Mouse (Mus musculus): ENCODE measurements around the gene Phyhipl. TPM values are rescaled to one million over a fixed set of nuclear protein-coding genes. Genes with fewer than 3 reads are reported as not detected.

Phyhipl gene
- polyA plus RNA-seq, 1 experiment from 2014 or later = 1.9 TPM

DNA sequence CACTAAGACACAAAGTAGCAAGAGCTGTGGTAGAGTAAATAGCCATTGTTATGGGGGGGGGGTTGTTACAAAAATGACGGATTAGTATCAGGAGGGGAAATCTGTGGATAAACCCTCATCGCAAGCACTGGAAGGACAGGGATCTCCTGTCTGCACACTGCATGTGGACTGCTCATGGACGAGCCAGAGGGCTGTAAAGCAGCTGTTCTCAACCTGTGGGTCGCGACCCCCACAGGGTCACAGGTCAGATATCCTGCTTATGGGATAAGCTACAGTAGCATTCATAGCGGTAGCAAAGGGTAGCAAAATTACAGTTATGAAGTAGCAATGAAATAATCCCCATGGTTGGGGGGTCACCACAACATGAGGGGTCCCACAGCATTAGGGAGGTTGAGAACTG, 39.4 kb downstream of the Phyhipl start:
- Histone ChIP-seq H3K4me2 (no peak overlapping the region), H3K27me3 (no peaks in the 10 kb centered on the region), H3K4me1 (no peaks in the 10 kb centered on the region), H3K9ac (no peak overlapping the region), H3K27ac (no peak overlapping the region), H3K9me3 (no peaks in the 10 kb centered on the region), H3K4me3 (no peak overlapping the region), H3K36me3 (no peaks in the 10 kb centered on the region)
- no peak for ATAC-seq (ENCODE audit: insufficient number of reproducible peaks, low FRiP score, low TSS enrichment, low read depth)
- 78% methylated on average over 6 of the region's 6 CpGs for WGBS

DNA sequence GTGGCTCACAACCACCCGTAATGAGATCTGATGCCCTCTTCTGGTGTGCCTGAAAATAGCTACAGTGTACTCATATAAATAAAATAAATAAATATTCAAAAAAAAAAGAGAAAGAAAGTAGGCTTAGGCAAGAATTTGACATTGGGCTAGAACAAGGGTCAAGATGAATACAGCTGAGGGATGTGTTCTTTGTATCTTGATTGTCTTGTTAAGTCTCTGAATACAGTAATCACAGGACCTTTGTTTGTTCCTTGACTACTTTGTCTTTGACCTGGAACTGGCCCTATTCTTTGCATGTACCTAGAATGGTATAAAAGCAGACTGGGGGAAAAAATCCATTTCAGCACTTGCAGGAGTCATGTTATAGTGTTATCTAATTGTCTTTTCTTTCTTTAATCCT, 44.1 kb downstream of the Phyhipl start:
- Histone ChIP-seq H3K4me1 (no peaks in the 10 kb centered on the region), H3K4me2 (no peak overlapping the region), H3K4me3 (no peak overlapping the region), H3K9ac (no peak overlapping the region), H3K36me3 (no peaks in the 10 kb centered on the region), H3K9me3 (no peaks in the 10 kb centered on the region), H3K27me3 (no peaks in the 10 kb centered on the region), H3K27ac (no peak overlapping the region)
- WGBS = 71% methylated on average over 1 of the region's 1 CpGs
- ATAC-seq (ENCODE audit: insufficient number of reproducible peaks, low FRiP score, low TSS enrichment, low read depth) = no peak

DNA sequence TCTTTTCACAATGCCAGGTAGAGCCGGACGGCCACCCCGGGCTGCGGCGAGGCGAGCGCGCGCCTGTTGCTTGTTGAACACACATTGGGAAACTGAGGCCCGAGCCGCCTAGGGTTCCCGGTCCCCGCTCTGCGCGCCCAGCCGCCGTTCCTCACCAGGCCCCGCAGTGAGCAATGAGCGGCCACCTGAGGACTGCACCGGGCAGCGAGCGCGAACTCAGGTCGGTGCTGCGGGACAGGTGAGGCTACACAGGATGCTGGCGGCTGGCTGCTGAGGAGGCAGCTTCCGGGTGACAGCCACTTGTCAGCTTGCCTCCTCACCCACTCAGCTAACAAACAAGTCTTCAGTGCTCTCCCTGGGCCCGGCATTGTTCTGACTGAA, 55.9 kb downstream of the Phyhipl start:
- no peak overlapping the region for H3K9ac ChIP-seq
- H3K4me3 ChIP-seq = peak overlapping the region; percentile 64
- H3K4me2 ChIP-seq = peak overlapping the region; percentile 99
- no peak for ATAC-seq (ENCODE audit: insufficient number of reproducible peaks, low FRiP score, low TSS enrichment, low read depth)
- under 1% methylated on average over 28 of the region's 28 CpGs for WGBS
- H3K9me3 ChIP-seq = no peaks in the 10 kb centered on the region
- peaks cover 19% of the 10 kb centered on the region for H3K4me1 ChIP-seq
- no peaks in the 10 kb centered on the region for H3K36me3 ChIP-seq
- H3K27ac ChIP-seq = no peak overlapping the region
- peaks cover 40% of the 10 kb centered on the region for H3K27me3 ChIP-seq

DNA sequence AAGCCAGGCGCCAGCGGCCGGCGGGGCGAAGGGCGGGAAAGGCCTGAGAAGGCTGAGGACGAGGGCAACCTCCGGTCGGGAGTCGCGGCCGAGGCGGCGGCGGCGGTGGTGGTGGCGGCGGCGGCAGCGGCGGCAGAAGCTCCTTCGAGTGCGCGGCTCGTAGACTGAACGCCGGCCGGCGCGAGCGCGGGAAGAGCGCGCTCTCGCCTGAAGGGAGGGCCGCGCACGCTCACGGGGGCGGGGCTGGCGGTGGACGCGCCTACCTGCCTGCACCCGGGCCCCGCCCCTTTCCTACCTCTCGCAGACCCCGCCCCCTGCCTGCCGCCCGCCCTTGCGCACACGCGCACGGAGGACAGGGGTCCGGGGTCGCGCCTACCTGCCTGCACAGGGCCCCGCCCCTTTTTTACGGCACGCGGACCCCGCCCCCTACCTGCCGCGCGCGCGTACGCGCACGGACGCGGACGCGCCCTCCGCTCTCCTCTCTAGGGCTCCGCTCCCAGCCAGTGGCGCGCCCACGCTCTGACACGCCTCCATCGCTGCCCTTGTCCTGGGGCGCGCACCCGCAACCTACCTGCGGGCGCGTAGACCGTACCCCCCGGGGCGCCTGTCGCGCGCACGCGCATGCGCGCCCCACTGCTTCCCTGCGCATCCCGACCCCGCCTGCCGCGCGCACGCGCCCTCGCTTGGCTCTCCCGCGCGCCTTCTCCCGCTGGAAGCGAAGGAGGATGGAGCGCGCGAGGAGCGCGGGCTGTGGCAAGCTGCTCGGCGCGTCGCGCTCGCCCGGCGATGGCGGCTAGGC, 56.4 kb downstream of the Phyhipl start:
- peak; percentile 65 for ATAC-seq (ENCODE audit: insufficient number of reproducible peaks, low FRiP score, low TSS enrichment, low read depth)

DNA sequence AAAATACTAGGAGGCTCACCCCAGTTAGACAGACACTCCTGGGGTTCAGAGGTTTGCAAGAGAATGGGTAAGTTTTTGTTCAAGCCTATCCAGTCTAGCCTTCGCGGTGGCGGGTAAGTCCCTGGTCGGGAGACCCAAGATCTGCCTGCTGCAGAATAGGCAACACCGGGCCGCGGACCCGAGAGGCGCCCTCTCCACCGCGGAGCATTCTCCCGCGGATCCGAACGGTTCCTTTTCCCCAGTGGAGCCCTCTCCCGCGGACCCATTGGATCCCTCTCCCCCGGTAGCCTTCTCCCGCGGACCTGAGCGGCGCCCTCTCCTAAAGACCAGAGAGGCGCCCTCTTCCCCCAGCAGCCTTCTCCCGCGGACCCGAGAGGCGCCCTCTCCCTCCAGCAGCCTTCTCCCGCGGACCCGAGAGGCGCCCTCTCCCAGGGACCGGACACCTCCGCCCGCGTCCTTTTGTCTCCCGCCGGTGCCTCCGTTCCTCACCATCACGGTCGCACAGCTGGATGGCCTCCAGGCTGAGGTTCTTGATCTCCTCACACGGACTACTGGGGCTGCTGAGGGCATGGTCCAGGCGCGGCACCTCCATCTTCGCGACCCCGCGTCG, 57.1 kb downstream of the Phyhipl start:
- under 1% methylated on average over 48 of the region's 48 CpGs for WGBS
- Histone ChIP-seq H3K4me3 (peak overlapping the region; percentile 64), H3K36me3 (no peaks in the 10 kb centered on the region), H3K27ac (no peak overlapping the region), H3K9ac (no peak overlapping the region), H3K4me2 (peak overlapping the region; percentile 99), H3K27me3 (peaks cover 40% of the 10 kb centered on the region), H3K4me1 (peaks cover 19% of the 10 kb centered on the region), H3K9me3 (no peaks in the 10 kb centered on the region)
- ATAC-seq (ENCODE audit: insufficient number of reproducible peaks, low FRiP score, low TSS enrichment, low read depth) = 0 out of 2 replicates have a peak, but pooled peaks have one; percentile 4

More for the DNA sequence above, 56.4 kb downstream of the Phyhipl start:
- H3K4me1 ChIP-seq = peaks cover 19% of the 10 kb centered on the region
- H3K9me3 ChIP-seq = no peaks in the 10 kb centered on the region
- no peaks in the 10 kb centered on the region for H3K36me3 ChIP-seq
- under 1% methylated on average over 91 of the region's 124 CpGs for WGBS
- peak overlapping the region; percentile 64 for H3K4me3 ChIP-seq
- no peak overlapping the region for H3K27ac ChIP-seq
- no peak overlapping the region for H3K9ac ChIP-seq
- peak overlapping the region; percentile 99 for H3K4me2 ChIP-seq
- H3K27me3 ChIP-seq = peaks cover 40% of the 10 kb centered on the region

DNA sequence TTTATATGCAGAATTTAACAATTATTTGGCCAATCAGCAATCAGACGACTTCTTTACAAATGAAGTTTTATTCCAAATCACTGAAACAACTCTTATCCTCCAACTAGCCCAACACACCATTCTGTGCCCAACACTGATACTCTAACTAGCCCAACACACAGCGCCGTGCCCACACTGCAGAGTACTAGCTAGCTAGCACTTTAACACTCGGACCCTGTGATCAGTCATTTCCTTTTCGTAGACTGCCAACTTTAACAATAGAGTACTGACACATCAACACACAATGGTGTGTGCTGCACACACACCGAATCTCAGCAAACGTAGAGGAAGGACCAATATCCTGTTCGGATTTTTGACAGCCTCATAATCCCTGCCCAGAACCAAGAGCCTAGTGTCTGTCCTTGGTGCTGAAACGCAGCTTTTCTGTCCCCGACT, 57.7 kb downstream of the Phyhipl start:
- no peak overlapping the region for H3K9ac ChIP-seq

DNA sequence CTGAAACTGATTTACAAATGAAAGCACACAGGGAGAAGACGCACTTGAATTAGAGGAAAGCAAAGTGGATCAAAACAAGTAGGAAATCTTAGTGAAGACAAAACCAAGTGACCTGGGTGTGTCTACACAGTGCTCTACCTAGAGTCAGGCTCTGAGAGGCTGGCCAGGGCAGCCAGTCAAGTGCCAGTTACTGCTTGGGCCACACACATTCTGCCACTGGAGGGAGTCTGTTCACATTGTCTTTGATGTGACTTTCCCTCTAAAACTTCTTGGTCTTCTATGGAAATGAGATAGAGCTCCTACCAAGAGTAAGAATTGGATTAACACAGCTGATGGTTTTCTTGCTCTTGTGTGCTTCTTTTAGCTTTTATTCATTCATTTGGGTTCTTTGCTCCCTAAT, 61.8 kb downstream of the Phyhipl start:
- Histone ChIP-seq H3K4me3 (no peak overlapping the region), H3K4me1 (peaks cover 7% of the 10 kb centered on the region), H3K27me3 (peaks cover 10% of the 10 kb centered on the region), H3K9ac (no peak overlapping the region), H3K36me3 (no peaks in the 10 kb centered on the region), H3K9me3 (no peaks in the 10 kb centered on the region), H3K4me2 (no peak overlapping the region), H3K27ac (no peak overlapping the region)
- 47% methylated on average over 1 of the region's 1 CpGs for WGBS
- ATAC-seq (ENCODE audit: insufficient number of reproducible peaks, low FRiP score, low TSS enrichment, low read depth) = no peak

More for the DNA sequence above, 57.7 kb downstream of the Phyhipl start:
- Histone ChIP-seq H3K27ac (no peak overlapping the region), H3K4me1 (peaks cover 19% of the 10 kb centered on the region), H3K27me3 (peaks cover 40% of the 10 kb centered on the region), H3K4me3 (peak overlapping the region; percentile 64), H3K36me3 (no peaks in the 10 kb centered on the region), H3K9me3 (no peaks in the 10 kb centered on the region), H3K4me2 (peak overlapping the region; percentile 99)
- no peak for ATAC-seq (ENCODE audit: insufficient number of reproducible peaks, low FRiP score, low TSS enrichment, low read depth)
- WGBS = 23% methylated on average over 10 of the region's 10 CpGs

DNA sequence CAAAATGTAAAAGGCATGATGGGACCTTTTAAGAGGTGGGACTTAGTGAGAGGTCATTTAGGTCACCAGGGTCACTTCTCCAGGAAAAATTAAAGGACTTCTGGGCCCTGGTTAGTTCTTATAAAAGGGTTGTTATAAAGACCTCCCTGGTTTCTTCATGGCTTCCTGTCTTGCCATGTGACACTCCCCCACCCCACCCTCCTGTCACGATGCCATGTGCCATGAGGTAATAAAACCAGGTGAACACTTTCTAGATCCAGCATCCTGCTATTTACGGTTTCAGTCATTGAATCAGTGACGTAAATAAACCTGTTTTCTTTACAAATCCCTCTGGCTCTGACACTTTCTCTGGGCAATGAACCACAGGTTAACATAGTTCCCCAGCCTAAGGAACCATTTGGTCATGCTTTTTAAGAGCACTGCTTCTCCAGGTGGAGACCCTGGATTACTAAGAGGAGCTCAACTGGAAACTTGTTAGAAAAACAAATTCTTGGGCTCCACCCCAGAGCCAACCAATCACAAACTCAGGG, 68.8 kb downstream of the Phyhipl start:
- Histone ChIP-seq H3K4me1 (no peaks in the 10 kb centered on the region), H3K27me3 (no peaks in the 10 kb centered on the region), H3K4me3 (no peak overlapping the region), H3K4me2 (no peak overlapping the region), H3K36me3 (no peaks in the 10 kb centered on the region), H3K9me3 (no peaks in the 10 kb centered on the region), H3K27ac (no peak overlapping the region), H3K9ac (no peak overlapping the region)
- WGBS = 39% methylated on average over 3 of the region's 3 CpGs
- ATAC-seq (ENCODE audit: insufficient number of reproducible peaks, low FRiP score, low TSS enrichment, low read depth) = no peak

DNA sequence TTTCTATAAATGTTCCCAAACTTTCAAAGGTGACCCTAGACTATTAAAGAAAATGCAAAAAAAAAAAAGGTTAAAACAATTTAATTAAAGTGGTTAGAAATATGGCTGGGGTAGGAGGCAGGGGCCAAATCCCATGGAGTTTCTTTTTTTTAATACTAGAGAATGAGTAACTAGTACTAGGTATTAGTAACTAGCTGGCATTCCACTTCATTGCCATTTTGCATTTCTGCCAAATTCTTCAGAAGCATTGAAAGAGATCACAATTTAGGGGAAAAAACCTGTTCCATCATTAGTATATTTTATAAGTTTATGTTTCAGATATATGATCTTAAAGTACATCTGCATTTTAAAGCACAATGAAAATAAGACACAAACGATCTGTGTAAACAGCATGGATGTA, 71.6 kb downstream of the Phyhipl start:
- H3K27ac ChIP-seq = no peak overlapping the region
- H3K4me3 ChIP-seq = no peak overlapping the region
- H3K9me3 ChIP-seq = no peaks in the 10 kb centered on the region
- H3K9ac ChIP-seq = no peak overlapping the region
- H3K4me1 ChIP-seq = no peaks in the 10 kb centered on the region
- H3K36me3 ChIP-seq = no peaks in the 10 kb centered on the region
- ATAC-seq (ENCODE audit: insufficient number of reproducible peaks, low FRiP score, low TSS enrichment, low read depth) = no peak
- no peaks in the 10 kb centered on the region for H3K27me3 ChIP-seq
- WGBS = 73% methylated on average over 1 of the region's 1 CpGs
- no peak overlapping the region for H3K4me2 ChIP-seq

DNA sequence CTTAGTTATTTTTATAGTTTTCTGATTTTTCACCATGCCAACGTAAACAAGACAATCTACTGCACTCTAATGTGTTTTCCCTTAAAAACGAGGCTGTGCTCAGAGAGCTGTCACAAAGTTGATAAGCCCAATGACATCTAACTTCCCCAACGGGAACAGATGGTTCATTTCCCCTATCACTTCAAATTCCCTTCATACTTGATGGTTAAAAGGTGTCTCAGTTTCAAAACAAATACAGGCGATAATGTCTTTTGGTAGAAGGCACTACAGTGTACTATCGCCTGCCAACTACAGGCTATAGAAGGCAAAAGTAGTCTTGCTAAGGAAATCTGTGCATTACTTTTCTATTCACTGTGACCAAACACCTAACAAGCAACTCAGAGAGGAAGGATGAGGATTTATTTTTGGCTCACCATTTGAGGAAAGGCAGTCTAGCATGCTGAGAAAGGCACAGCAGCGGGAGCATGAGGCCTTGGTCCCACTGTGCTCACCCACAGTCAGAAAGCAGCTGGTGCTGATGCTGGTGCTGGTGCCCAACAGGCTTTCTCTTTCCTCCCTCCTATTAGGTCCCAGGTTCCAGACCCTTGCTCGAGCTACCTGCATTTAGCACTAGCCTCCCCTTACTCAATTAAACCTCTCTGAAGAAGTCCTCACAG, 74.1 kb downstream of the Phyhipl start:
- no peaks in the 10 kb centered on the region for H3K9me3 ChIP-seq

DNA sequence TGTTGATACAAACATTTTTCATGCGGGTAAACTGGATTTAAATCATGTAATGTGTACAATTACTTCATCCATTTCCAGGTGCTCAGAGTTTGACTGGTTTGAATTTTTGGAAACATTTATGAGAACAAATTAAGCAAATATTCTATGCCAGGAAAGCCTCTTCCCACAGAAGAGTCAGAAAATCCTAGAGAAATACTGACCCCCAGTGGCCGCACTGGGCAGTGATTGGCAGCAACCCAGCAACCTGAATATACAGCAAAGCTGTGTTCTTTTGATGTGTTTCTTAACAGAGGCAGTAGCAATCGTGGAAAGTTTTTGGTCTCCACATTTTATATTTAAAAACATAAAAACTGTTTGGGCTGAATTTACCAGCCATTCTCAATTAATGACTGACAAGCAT, 92.1 kb downstream of the Phyhipl start:
- Histone ChIP-seq H3K27me3 (no peaks in the 10 kb centered on the region), H3K36me3 (peaks cover 3% of the 10 kb centered on the region; the same call in 1 of the 2 replicates), H3K4me2 (no peak overlapping the region), H3K4me3 (no peak overlapping the region), H3K9me3 (no peaks in the 10 kb centered on the region), H3K9ac (no peak overlapping the region), H3K27ac (no peak overlapping the region), H3K4me1 (no peaks in the 10 kb centered on the region)
- WGBS = 17% methylated on average over 3 of the region's 3 CpGs
- no peak for ATAC-seq (ENCODE audit: insufficient number of reproducible peaks, low FRiP score, low TSS enrichment, low read depth)

More for the DNA sequence above, 74.1 kb downstream of the Phyhipl start:
- no peak overlapping the region for H3K4me3 ChIP-seq
- no peaks in the 10 kb centered on the region for H3K27me3 ChIP-seq
- ATAC-seq (ENCODE audit: insufficient number of reproducible peaks, low FRiP score, low TSS enrichment, low read depth) = no peak
- no peak overlapping the region for H3K4me2 ChIP-seq
- H3K27ac ChIP-seq = no peak overlapping the region
- 66% methylated on average over 7 of the region's 7 CpGs for WGBS
- no peaks in the 10 kb centered on the region for H3K4me1 ChIP-seq
- no peak overlapping the region for H3K9ac ChIP-seq
- no peaks in the 10 kb centered on the region for H3K36me3 ChIP-seq

DNA sequence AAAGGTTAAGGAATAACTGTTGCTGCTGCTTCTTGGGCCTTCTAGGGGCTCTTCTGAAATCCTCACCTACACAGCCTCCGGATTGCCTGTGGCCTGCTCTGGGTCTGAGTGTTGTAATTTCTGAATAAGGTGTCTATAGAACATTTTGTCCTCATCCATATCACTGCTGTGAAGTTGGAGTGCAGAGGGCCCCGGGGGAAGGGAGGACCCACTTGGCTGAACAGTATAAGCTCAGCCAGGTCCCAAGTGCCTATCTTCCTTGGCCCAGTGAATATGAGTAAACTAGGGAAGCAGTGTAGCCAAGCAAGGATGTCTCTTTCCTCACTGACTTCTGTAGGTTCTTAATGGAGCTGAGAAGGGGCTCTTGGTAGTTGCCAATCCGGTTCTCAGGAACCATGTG, 103.2 kb downstream of the Phyhipl start:
- WGBS = 96% methylated on average over 3 of the region's 3 CpGs
- no peak overlapping the region for H3K9ac ChIP-seq
- no peaks in the 10 kb centered on the region for H3K4me1 ChIP-seq
- H3K36me3 ChIP-seq = 0 out of 2 replicates have a peak, but pooled peaks cover 15% of the 10 kb centered on the region
- no peaks in the 10 kb centered on the region for H3K27me3 ChIP-seq
- H3K27ac ChIP-seq = no peak overlapping the region
- no peak for ATAC-seq (ENCODE audit: insufficient number of reproducible peaks, low FRiP score, low TSS enrichment, low read depth)
- H3K9me3 ChIP-seq = no peaks in the 10 kb centered on the region
- no peak overlapping the region for H3K4me2 ChIP-seq
- no peak overlapping the region for H3K4me3 ChIP-seq
